Mouse (Mus musculus) left cerebral cortex, postnatal 10 days (tissue): Measurements from ENCODE around the gene Irgm1. TPM values are rescaled to one million over a fixed set of nuclear protein-coding genes. Genes with fewer than 3 reads are reported as not detected.
"Not testable (repeated sequence)": the region's sequence is repeated elsewhere in the genome, so short reads cannot be mapped to it uniquely, and the experiment has no call there.

Experiments used
- DNase-seq, 2 experiments: peaks; one replicate each; pipeline ENCODE4 v3.0.0; 2021 to 2022; ENCODE audit warnings: low spot score in 2 of 2, mixed read lengths in 1 of 2; ENCODE audit errors: extremely low spot score in 1 of 2
- intact Hi-C: fragments of 180-260 bp; cut with DNase I; formaldehyde crosslinking; loops from one replicate; pipeline ENCODE4 v1.15.1; 2025
- total RNA-seq, 2 experiments: library from RNA; stranded (reverse); gene quantifications; 2 replicates each; pipeline ENCODE4 v1.2.3; 2021

Gene Irgm1
- total RNA-seq, 2 experiments from 2014 or later, result 2.8 to 3.6 TPM

- peak in 1 of 2 experiments; percentile 74 for DNase-seq
- intact Hi-C loops, result no loop called here
Measured at GRCm38 (mm10) chr11:48837310-48838180, 33.9 kb downstream of the Irgm1 start.

GRCm38 (mm10) chr11:48836990-48837309 lies 34.5 kb downstream of the Irgm1 start:
- peak in 1 of 2 experiments; percentile 39 for DNase-seq
- intact Hi-C loops, result no loop called here

GRCm38 (mm10) chr11:48835923-48836322 lies 35.6 kb downstream of the Irgm1 start:
- intact Hi-C loops, result no loop called here
- DNase-seq, result no peak

- intact Hi-C loops, result no loop called here
- peak; percentile 86 to 90 for DNase-seq
Measured at GRCm38 (mm10) chr11:48833731-48834639, 37.5 kb downstream of the Irgm1 start.

GRCm38 (mm10) chr11:48833078-48833730 lies 38.3 kb downstream of the Irgm1 start:
- intact Hi-C loops, result no loop called here
- DNase-seq, result no peak

GRCm38 (mm10) chr11:48831273-48831672 lies 40.2 kb downstream of the Irgm1 start:
- intact Hi-C loops, result no loop called here
- DNase-seq, result no peak

GRCm38 (mm10) chr11:48830279-48830678 lies 41.2 kb downstream of the Irgm1 start:
- no peak for DNase-seq
- intact Hi-C loops, result no loop called here

GRCm38 (mm10) chr11:48827926-48828325 lies 43.6 kb downstream of the Irgm1 start:
- DNase-seq, result no peak
- intact Hi-C loops, result no loop called here

GRCm38 (mm10) chr11:48826752-48827096 lies 44.8 kb downstream of the Irgm1 start:
- intact Hi-C loops, result no loop called here
- no peak for DNase-seq

- DNase-seq, intact Hi-C loops: not testable (repeated sequence)
Measured at GRCm38 (mm10) chr11:48825979-48826751, 45.3 kb downstream of the Irgm1 start, which contains the start of the genes Trim7 and Gm12184. Trim7 (plus strand) TSS chr11:48826140. Gm12184 (minus strand) TSS chr11:48826655.

GRCm38 (mm10) chr11:48824311-48824830 lies 47.1 kb downstream of the Irgm1 start:
- no peak for DNase-seq
- intact Hi-C loops, result no loop called here

- no peak for DNase-seq
- intact Hi-C loops, result no loop called here
Measured at GRCm38 (mm10) chr11:48823536-48823972, 47.9 kb downstream of the Irgm1 start.

GRCm38 (mm10) chr11:48822768-48823512 lies 48.5 kb downstream of the Irgm1 start:
- intact Hi-C loops, result no loop called here
- DNase-seq, result no peak

- intact Hi-C loops, DNase-seq: not testable (repeated sequence)
Measured at GRCm38 (mm10) chr11:48821299-48821698, 50.2 kb downstream of the Irgm1 start.

GRCm38 (mm10) chr11:48820308-48820674 lies 51.2 kb downstream of the Irgm1 start:
- DNase-seq, result no peak
- intact Hi-C loops, result no loop called here

GRCm38 (mm10) chr11:48819614-48820307 lies 51.7 kb downstream of the Irgm1 start:
- intact Hi-C loops, result loop anchor here (2.0 kb wide), 1 partner anchor 37 kb away; no protein-coding TSS in a partner anchor
- no peak for DNase-seq

GRCm38 (mm10) chr11:48818346-48818745 lies 53.1 kb downstream of the Irgm1 start:
- intact Hi-C loops, result loop anchor here (2.0 kb wide), 1 partner anchor 38 kb away; no protein-coding TSS in a partner anchor
- DNase-seq, result peak; percentile 74 to 82
